Mouse (Mus musculus) cerebellum, adult 2 months (tissue): ENCODE data around the gene Alkbh5. TPM values are rescaled to one million over a fixed set of nuclear protein-coding genes. Genes with fewer than 3 reads are reported as not detected.
A peak's percentile ranks its signal among the peaks of the same experiment; 100 is the strongest.

Experiments used
- DNase-seq, 2 experiments: peaks; one replicate each; pipeline ENCODE4 v3.0.0; 2021
- H3K27ac ChIP-seq: fragments of 200-500 bp; 2 replicates; pipeline ENCODE4 v1.5.1; 2012; ENCODE audit warnings: low read length, control low read depth, inconsistent platforms; ENCODE audit not compliant: insufficient read depth
- H3K27me3 ChIP-seq: fragments of 200-500 bp; 2 replicates; pipeline ENCODE4 v1.6.1; 2012; ENCODE audit warnings: inconsistent platforms, mild to moderate bottlenecking, low read length, moderate library complexity; ENCODE audit not compliant: control insufficient read depth, insufficient read depth
- H3K4me1 ChIP-seq: fragments of 200-500 bp; 2 replicates; pipeline ENCODE4 v1.6.1; 2011; ENCODE audit warnings: low read length; ENCODE audit not compliant: control insufficient read depth, insufficient read depth
- H3K4me3 ChIP-seq: fragments of 200-500 bp; replicated peaks from 2 replicates; pipeline ENCODE3; 2011; ENCODE audit warnings: mild to moderate bottlenecking, low read depth, low read length, control low read depth; ENCODE audit not compliant: insufficient read depth
- CTCF ChIP-seq: fragments of 200-500 bp; IDR thresholded peaks from 2 replicates; pipeline ENCODE4 v1.5.1; 2011; ENCODE audit warnings: low read depth, mild to moderate bottlenecking, control low read depth, low read length, moderate library complexity, borderline replicate concordance; ENCODE audit not compliant: insufficient read depth
- POLR2A ChIP-seq: fragments of 200-500 bp; IDR thresholded peaks from 2 replicates; pipeline ENCODE4 v1.6.1; 2011; ENCODE audit warnings: low read length, control low read depth, borderline replicate concordance; ENCODE audit not compliant: insufficient read depth
- WGBS: fragments of 180-500 bp; shearing (Covaris S2); methylation state at CpG from one replicate; pipeline ENCODE4 v1.1.7; 2018; 5-methylcytosine and 5-hydroxymethylcytosine counted together
- polyA plus RNA-seq: library from polyadenylated mRNA; depleted of rRNA; stranded (reverse); fragments of >200 nt; gene quantifications from 2 replicates; pipeline ENCODE4 v1.2.3, GENCODE M21; 2012; rRNA removed

Alkbh5 gene
- 25.2 and 27.3 TPM in 2 replicates for polyA plus RNA-seq

GRCm38 (mm10) chr11:60536180-60536858 lies at the start of gene Alkbh5:
TSS of gene Alkbh5 (plus strand) at chr11:60536381.
- H3K27ac ChIP-seq = peak within 1 kb of the TSS; percentile 84
- WGBS = 14% methylated on average over 9 of the region's 9 CpGs
- no peaks in the 10 kb centered on the region for H3K27me3 ChIP-seq
- H3K4me1 ChIP-seq = no peaks in the 10 kb centered on the region
- no peak for TF ChIP-seq CTCF
- TF ChIP-seq POLR2A = no peak
- DNase-seq = peak; percentile 44 to 57
- peak within 1 kb of the TSS; percentile 82 for H3K4me3 ChIP-seq

GRCm38 (mm10) chr11:60492726-60493125 lies 43.5 kb upstream of the Alkbh5 start:
- DNase-seq = peak in 1 of 2 experiments; percentile 44
- Histone ChIP-seq H3K4me3 (no peak overlapping the region), H3K27me3 (no peaks in the 10 kb centered on the region), H3K27ac (peak overlapping the region; percentile 24; the same call in 1 of the 2 replicates), H3K4me1 (0 out of 2 replicates have a peak, but pooled peaks cover 6% of the 10 kb centered on the region)
- WGBS = 65% methylated on average over 5 of the region's 5 CpGs
- no peak for TF ChIP-seq CTCF
- TF ChIP-seq POLR2A = no peak

- H3K4me3 ChIP-seq = no peak overlapping the region
- TF ChIP-seq CTCF (no peak), POLR2A (no peak)
- no peaks in the 10 kb centered on the region for H3K27me3 ChIP-seq
- no peak overlapping the region for H3K27ac ChIP-seq
- 67% methylated on average over 2 of the region's 2 CpGs for WGBS
- H3K4me1 ChIP-seq = 0 out of 2 replicates have a peak, but pooled peaks cover 6% of the 10 kb centered on the region
- no peak for DNase-seq
Observed at GRCm38 (mm10) chr11:60495692-60496091, 40.5 kb upstream of the Alkbh5 start.

- Histone ChIP-seq H3K27me3 (no peaks in the 10 kb centered on the region), H3K27ac (no peak overlapping the region), H3K4me3 (no peak overlapping the region), H3K4me1 (peaks cover 9% of the 10 kb centered on the region; the same call in 1 of the 2 replicates)
- peak; percentile 50 to 60 for DNase-seq
- WGBS = 32% methylated on average over 13 of the region's 13 CpGs
- TF ChIP-seq CTCF (no peak), POLR2A (no peak)
Observed at GRCm38 (mm10) chr11:60507281-60507680, 28.9 kb upstream of the Alkbh5 start.

- 29% methylated on average over 11 of the region's 11 CpGs for WGBS
- DNase-seq = no peak
- no peak for TF ChIP-seq CTCF
- no peak for TF ChIP-seq POLR2A
- H3K27me3 ChIP-seq = no peaks in the 10 kb centered on the region
- H3K27ac ChIP-seq = no peak overlapping the region
- peaks cover 9% of the 10 kb centered on the region; the same call in 1 of the 2 replicates for H3K4me1 ChIP-seq
- H3K4me3 ChIP-seq = no peak overlapping the region
Observed at GRCm38 (mm10) chr11:60508950-60509349, 27.2 kb upstream of the Alkbh5 start.

- TF ChIP-seq POLR2A = no peak
- TF ChIP-seq CTCF = no peak
- 4% methylated on average over 25 of the region's 25 CpGs for WGBS
- Histone ChIP-seq H3K4me3 (no peak overlapping the region), H3K27ac (no peak overlapping the region), H3K4me1 (peaks cover 9% of the 10 kb centered on the region; the same call in 1 of the 2 replicates), H3K27me3 (no peaks in the 10 kb centered on the region)
- no peak for DNase-seq
Observed at GRCm38 (mm10) chr11:60509500-60509899, 26.7 kb upstream of the Alkbh5 start.

- no peaks in the 10 kb centered on the region for H3K27me3 ChIP-seq
- no peak for TF ChIP-seq CTCF
- TF ChIP-seq POLR2A = no peak
- no peak overlapping the region for H3K4me3 ChIP-seq
- DNase-seq = no peak
- peaks cover 6% of the 10 kb centered on the region; the same call in 1 of the 2 replicates for H3K4me1 ChIP-seq
- no peak overlapping the region for H3K27ac ChIP-seq
- WGBS = 29% methylated on average over 1 of the region's 1 CpGs
Observed at GRCm38 (mm10) chr11:60511893-60512292, 24.3 kb upstream of the Alkbh5 start.

GRCm38 (mm10) chr11:60512520-60512919 lies 23.7 kb upstream of the Alkbh5 start:
- H3K27ac ChIP-seq = no peak overlapping the region
- H3K27me3 ChIP-seq = no peaks in the 10 kb centered on the region
- TF ChIP-seq POLR2A = no peak
- 0 out of 2 replicates have a peak, but pooled peaks have one; percentile 8 for TF ChIP-seq CTCF
- WGBS = 85% methylated on average over 2 of the region's 2 CpGs
- no peak for DNase-seq
- H3K4me1 ChIP-seq = peaks cover under 1% of the 10 kb centered on the region; the same call in 1 of the 2 replicates
- H3K4me3 ChIP-seq = no peak overlapping the region
